Mouse (Mus musculus) midbrain, embryonic 13.5 days (tissue): ENCODE results near the gene Nmnat1. TPM values are rescaled to one million over a fixed set of nuclear protein-coding genes. Genes with fewer than 3 reads are reported as not detected.
"Not testable (repeated sequence)": the region's sequence is repeated elsewhere in the genome, so short reads cannot be mapped to it uniquely, and the experiment has no call there.

ENCODE experiments used
- ATAC-seq: fragments of 200-750 bp; cut with Nextera tagmentation; 2 replicates; pipeline ENCODE4 v1.8.0; 2017; ENCODE audit warnings: mild to moderate bottlenecking, moderate TSS enrichment, moderate library complexity
- H3K27ac ChIP-seq: fragments of 300-500 bp; sonication (generic); 2 replicates; pipeline ENCODE4 v1.5.1; 2015; ENCODE audit warnings: inconsistent platforms, mild to moderate bottlenecking, moderate library complexity
- H3K27me3 ChIP-seq: fragments of 300-500 bp; sonication (generic); 2 replicates; pipeline ENCODE4 v1.6.1; 2015; ENCODE audit warnings: mild to moderate bottlenecking, inconsistent platforms
- H3K36me3 ChIP-seq: fragments of 300-500 bp; sonication (generic); 2 replicates; pipeline ENCODE4 v1.6.1; 2015; ENCODE audit warnings: mild to moderate bottlenecking, inconsistent platforms
- H3K4me1 ChIP-seq: fragments of 300-500 bp; sonication (generic); replicated peaks from 2 replicates; pipeline ENCODE4 v1.6.1; 2015; ENCODE audit warnings: inconsistent platforms
- H3K4me2 ChIP-seq: fragments of 300-500 bp; sonication (generic); replicated peaks from 2 replicates; pipeline ENCODE4 v1.6.1; 2015; ENCODE audit warnings: moderate library complexity, mild to moderate bottlenecking, inconsistent platforms
- H3K4me3 ChIP-seq: fragments of 300-500 bp; sonication (generic); replicated peaks from 2 replicates; pipeline ENCODE4 v1.5.1; 2015; ENCODE audit warnings: mild to moderate bottlenecking, inconsistent platforms
- H3K9ac ChIP-seq: fragments of 300-500 bp; sonication (generic); replicated peaks from 2 replicates; pipeline ENCODE4 v1.6.1; 2015; ENCODE audit warnings: mild to moderate bottlenecking, inconsistent platforms
- H3K9me3 ChIP-seq: fragments of 300-500 bp; sonication (generic); 2 replicates; pipeline ENCODE4 v1.6.1; 2016; ENCODE audit warnings: mild to moderate bottlenecking, inconsistent platforms
- WGBS: fragments of 180-500 bp; shearing (Covaris S2); methylation state at CpG from one replicate; pipeline ENCODE4 v1.1.7; 2015; 5-methylcytosine and 5-hydroxymethylcytosine counted together
- polyA plus RNA-seq: library from polyadenylated mRNA; unstranded; fragments of >200 nt; fragmentation: Nextera tagmentation; extraction: Ambion mirVana; gene quantifications from 2 replicates; pipeline ENCODE4 v1.2.1, GENCODE M21; 2015

The Nmnat1 gene
- polyA plus RNA-seq, 1 experiment from 2014 or later = 12.5 TPM

DNA sequence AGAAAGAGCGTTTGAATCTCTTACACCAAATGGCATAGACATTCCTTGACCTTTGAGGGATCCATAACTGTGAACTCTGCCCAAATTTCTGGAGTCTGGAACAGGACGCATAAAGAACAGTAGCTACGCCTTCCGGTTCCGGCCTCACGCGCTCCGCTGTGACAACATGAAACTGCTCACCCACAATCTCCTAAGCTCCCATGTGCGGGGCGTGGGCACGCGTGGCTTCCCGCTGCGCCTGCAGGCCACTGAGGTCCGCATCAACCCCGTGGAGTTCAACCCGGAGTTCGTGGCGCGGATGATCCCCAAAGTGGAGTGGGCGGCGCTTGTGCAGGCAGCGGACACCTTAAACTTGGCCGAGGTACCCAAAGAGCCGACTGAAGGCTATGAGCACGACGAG is 27.8 kb downstream of the Nmnat1 start:
- not testable (repeated sequence) for ATAC-seq, H3K4me3 ChIP-seq, H3K9ac ChIP-seq, H3K4me2 ChIP-seq, H3K27me3 ChIP-seq, H3K36me3 ChIP-seq, H3K4me1 ChIP-seq, H3K9me3 ChIP-seq, H3K27ac ChIP-seq
- WGBS = 87% methylated on average over 27 of the region's 27 CpGs

GRCm38 (mm10) chr4:149454879-149455278 is 30.1 kb downstream of the Nmnat1 start, which contains the start of gene Rbp7:
TSS of gene Rbp7 (minus strand) at chr4:149454978.
- H3K27me3 ChIP-seq = no peaks in the 10 kb centered on the region
- no peaks in the 10 kb centered on the region for H3K9me3 ChIP-seq

GRCm38 (mm10) chr4:149454263-149454662 is 30.7 kb downstream of the Nmnat1 start:
- Histone ChIP-seq H3K36me3 (no peaks in the 10 kb centered on the region), H3K9ac (no peak overlapping the region), H3K4me2 (no peak overlapping the region), H3K4me1 (no peaks in the 10 kb centered on the region), H3K9me3 (no peaks in the 10 kb centered on the region), H3K27me3 (no peaks in the 10 kb centered on the region), H3K27ac (no peak overlapping the region), H3K4me3 (no peak overlapping the region)
- ATAC-seq = no peak
- WGBS = 87% methylated on average over 17 of the region's 17 CpGs

More at GRCm38 (mm10) chr4:149454879-149455278, 30.1 kb downstream of the Nmnat1 start, which contains the start of gene Rbp7:
- no peak within 1 kb of the TSS for H3K4me2 ChIP-seq
- H3K36me3 ChIP-seq = no peaks in the 10 kb centered on the region
- H3K27ac ChIP-seq = no peak within 1 kb of the TSS
- WGBS = 64% methylated on average over 8 of the region's 8 CpGs
- H3K4me1 ChIP-seq = no peaks in the 10 kb centered on the region
- H3K9ac ChIP-seq = no peak within 1 kb of the TSS
- no peak within 1 kb of the TSS for H3K4me3 ChIP-seq
- ATAC-seq = no peak

GRCm38 (mm10) chr4:149453656-149454055 is 31.3 kb downstream of the Nmnat1 start:
- no peak for ATAC-seq
- no peak overlapping the region for H3K4me3 ChIP-seq
- no peak overlapping the region for H3K9ac ChIP-seq
- no peak overlapping the region for H3K27ac ChIP-seq
- no peak overlapping the region for H3K4me2 ChIP-seq
- WGBS = 93% methylated on average over 4 of the region's 4 CpGs
- H3K4me1 ChIP-seq = no peaks in the 10 kb centered on the region
- no peaks in the 10 kb centered on the region for H3K9me3 ChIP-seq
- H3K36me3 ChIP-seq = no peaks in the 10 kb centered on the region
- no peaks in the 10 kb centered on the region for H3K27me3 ChIP-seq

DNA sequence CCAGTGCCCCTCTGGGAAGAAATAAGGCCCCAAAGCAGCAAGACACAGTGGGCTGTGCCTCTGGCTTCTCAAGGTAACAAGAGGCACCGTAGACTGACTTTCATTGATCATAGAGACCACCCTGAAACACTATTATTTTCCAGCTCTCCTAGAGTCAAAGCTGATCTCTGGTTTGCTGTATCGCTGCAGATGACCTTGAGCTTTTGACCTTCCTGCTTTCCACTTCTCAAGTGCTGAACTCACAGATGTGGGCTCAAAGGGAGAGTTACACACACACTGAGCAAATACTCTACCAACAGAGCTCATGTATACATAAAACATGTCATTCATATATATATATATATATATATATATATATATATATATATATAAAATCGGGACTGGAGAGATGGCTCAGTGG is 34.4 kb downstream of the Nmnat1 start:
- no peak for ATAC-seq
- Histone ChIP-seq H3K9me3 (no peaks in the 10 kb centered on the region), H3K36me3 (no peaks in the 10 kb centered on the region), H3K9ac (no peak overlapping the region), H3K4me1 (peaks cover 7% of the 10 kb centered on the region), H3K4me3 (no peak overlapping the region), H3K27ac (no peak overlapping the region), H3K27me3 (no peaks in the 10 kb centered on the region), H3K4me2 (no peak overlapping the region)
- WGBS = 90% methylated on average over 3 of the region's 3 CpGs

- 45% methylated on average over 1 of the region's 1 CpGs for WGBS
- H3K27me3 ChIP-seq = no peaks in the 10 kb centered on the region
- H3K4me3 ChIP-seq = no peak overlapping the region
- H3K9me3 ChIP-seq = no peaks in the 10 kb centered on the region
- peak overlapping the region; percentile 57 for H3K4me2 ChIP-seq
- H3K4me1 ChIP-seq = peaks cover 16% of the 10 kb centered on the region
- peak overlapping the region; percentile 94 for H3K27ac ChIP-seq
- H3K36me3 ChIP-seq = no peaks in the 10 kb centered on the region
- H3K9ac ChIP-seq = 0 out of 2 replicates have a peak overlapping the region, but pooled peaks have one; percentile 71
- no peak for ATAC-seq
Observed at GRCm38 (mm10) chr4:149446309-149446708, 38.7 kb downstream of the Nmnat1 start.

DNA sequence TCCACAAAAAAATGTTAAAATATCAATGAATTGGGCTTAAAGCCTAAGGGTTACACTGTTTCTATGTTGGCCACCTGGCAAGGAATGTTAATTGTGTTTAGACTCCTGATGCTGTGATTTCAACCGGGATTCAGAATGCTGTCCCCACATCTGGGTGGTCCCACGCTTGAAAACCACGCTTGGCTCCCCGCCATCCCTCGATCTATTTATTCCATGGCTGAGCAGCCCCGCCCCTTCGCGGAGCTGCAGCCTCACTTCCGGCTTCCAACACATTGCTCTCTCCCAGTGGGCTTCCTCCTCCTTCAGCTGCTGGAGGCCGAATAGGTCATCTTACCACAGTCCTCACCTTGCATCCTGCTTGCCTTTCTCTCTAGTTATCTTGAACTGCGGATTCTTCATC is 39.1 kb downstream of the Nmnat1 start:
- no peaks in the 10 kb centered on the region for H3K36me3 ChIP-seq
- H3K9me3 ChIP-seq = no peaks in the 10 kb centered on the region
- peak; percentile 55 for ATAC-seq
- no peaks in the 10 kb centered on the region for H3K27me3 ChIP-seq
- H3K4me3 ChIP-seq = peak overlapping the region; percentile 33
- H3K4me2 ChIP-seq = peak overlapping the region; percentile 57
- 2% methylated on average over 11 of the region's 11 CpGs for WGBS
- H3K9ac ChIP-seq = peak overlapping the region; percentile 71
- peaks cover 16% of the 10 kb centered on the region for H3K4me1 ChIP-seq
- H3K27ac ChIP-seq = peak overlapping the region; percentile 94

DNA sequence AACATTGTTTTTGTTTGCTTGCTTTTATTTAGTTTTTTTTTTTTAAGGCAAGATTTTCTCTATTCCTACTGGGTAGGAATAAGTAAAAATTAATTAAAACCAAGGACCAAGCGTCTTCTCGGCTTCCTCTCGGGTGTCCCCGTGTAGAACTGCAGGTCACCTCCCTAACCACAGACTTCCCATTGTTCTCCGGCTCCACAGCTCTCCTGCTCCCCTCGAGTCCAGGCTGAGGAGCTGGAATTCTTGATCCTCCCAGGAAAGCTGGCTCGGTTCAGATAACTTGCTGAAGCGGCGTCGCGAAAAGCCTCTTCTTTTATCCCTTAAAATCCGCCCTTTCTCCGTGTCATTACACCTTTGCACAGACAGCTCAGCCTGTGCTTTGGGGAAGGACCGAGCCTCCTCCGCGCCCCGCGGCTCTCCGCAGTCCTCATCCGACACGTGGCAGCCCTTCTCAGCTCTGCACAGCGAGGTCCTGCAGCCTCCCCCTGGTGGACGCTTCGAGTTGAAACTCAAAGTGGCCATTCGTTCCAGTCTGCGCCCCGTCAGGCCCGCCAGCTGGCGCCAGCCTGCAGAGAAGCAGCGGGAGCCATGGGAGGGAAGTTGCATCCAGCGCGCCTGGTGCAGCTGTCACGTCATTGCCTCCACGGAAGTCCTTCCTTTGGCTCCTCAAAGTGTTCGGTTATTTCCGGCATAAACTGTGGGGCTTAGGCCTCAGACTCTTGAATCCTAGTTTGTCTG is 39.9 kb downstream of the Nmnat1 start:
- peaks cover 16% of the 10 kb centered on the region for H3K4me1 ChIP-seq
- no peaks in the 10 kb centered on the region for H3K27me3 ChIP-seq
- peak; percentile 99 for ATAC-seq
- H3K4me3 ChIP-seq = peak overlapping the region; percentile 33
- peak overlapping the region; percentile 57 for H3K4me2 ChIP-seq
- peak overlapping the region; percentile 94 for H3K27ac ChIP-seq
- peak overlapping the region; percentile 71 for H3K9ac ChIP-seq
- no peaks in the 10 kb centered on the region for H3K36me3 ChIP-seq
- no peaks in the 10 kb centered on the region for H3K9me3 ChIP-seq
- WGBS = under 1% methylated on average over 36 of the region's 36 CpGs

DNA sequence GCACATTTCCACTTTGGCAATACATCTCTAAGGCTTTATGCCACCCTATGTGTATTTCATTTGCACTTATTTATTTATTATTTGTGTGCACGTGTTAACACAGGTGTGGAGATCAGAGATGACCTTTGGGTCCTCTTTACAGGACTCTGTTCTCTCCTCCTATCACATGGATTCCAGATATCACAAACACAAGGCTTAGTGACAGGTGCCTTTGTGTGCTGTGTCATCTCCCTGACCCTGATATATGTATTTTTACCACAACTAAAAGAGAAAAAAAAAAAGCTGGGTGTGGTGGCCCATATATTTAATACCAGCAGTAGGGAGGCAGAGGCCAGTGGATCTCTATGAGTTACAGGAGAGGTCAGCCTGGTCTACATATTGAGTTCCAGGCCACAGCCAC is 40.5 kb downstream of the Nmnat1 start:
- no peak overlapping the region for H3K4me3 ChIP-seq
- H3K4me1 ChIP-seq = peaks cover 16% of the 10 kb centered on the region
- H3K4me2 ChIP-seq = peak overlapping the region; percentile 57
- peak overlapping the region; percentile 71 for H3K9ac ChIP-seq
- 70% methylated on average over 1 of the region's 1 CpGs for WGBS
- H3K9me3 ChIP-seq = no peaks in the 10 kb centered on the region
- H3K27me3 ChIP-seq = no peaks in the 10 kb centered on the region
- H3K27ac ChIP-seq = peak overlapping the region; percentile 94
- no peaks in the 10 kb centered on the region for H3K36me3 ChIP-seq
- no peak for ATAC-seq

DNA sequence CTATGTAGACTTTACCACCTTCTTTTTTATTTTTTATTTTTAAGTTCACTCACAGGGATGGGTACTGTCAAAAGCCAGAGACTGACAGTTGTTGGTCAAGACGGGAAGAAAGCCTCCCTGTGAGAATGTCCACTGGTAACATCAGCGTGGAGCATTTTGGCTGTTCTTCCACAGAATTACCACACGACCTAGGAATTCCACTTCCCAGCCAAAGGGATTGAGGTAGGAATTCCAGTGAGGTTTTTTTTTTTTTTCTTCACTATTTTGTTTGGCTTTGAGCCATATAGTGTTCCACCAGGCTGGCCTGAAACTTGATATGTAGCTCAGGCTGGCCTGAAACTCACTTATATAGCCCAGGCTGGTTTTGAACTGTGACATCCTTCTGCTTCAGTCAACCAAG is 42.6 kb downstream of the Nmnat1 start:
- Histone ChIP-seq H3K27me3 (no peaks in the 10 kb centered on the region), H3K36me3 (no peaks in the 10 kb centered on the region), H3K4me2 (no peak overlapping the region), H3K9ac (no peak overlapping the region), H3K4me1 (peaks cover 16% of the 10 kb centered on the region), H3K27ac (no peak overlapping the region), H3K4me3 (no peak overlapping the region), H3K9me3 (no peaks in the 10 kb centered on the region)
- ATAC-seq = no peak
- 73% methylated on average over 3 of the region's 3 CpGs for WGBS

DNA sequence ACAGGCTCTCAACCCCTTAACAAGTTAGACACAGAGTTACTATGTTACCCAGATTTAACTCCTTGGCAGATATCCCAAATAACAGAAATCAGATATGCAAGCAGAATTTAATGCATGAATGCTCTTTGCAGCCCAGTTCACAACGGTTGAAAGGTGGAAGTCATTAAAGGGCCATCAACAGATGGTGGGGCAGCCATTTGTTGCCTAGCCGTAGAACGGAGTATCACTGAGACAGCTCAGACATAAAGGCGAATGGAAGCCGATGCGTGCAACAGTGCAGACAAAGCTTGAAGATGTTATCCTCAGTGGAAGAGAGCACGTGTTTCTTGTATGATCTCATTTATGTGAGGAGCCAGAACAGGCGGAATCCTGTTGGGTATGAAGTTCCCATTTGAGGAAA is 44.4 kb downstream of the Nmnat1 start:
- H3K36me3 ChIP-seq = no peaks in the 10 kb centered on the region
- no peak overlapping the region for H3K4me2 ChIP-seq
- H3K4me1 ChIP-seq = peaks cover 8% of the 10 kb centered on the region
- no peak for ATAC-seq
- no peak overlapping the region for H3K9ac ChIP-seq
- no peak overlapping the region for H3K4me3 ChIP-seq
- no peak overlapping the region for H3K27ac ChIP-seq
- H3K27me3 ChIP-seq = no peaks in the 10 kb centered on the region
- 71% methylated on average over 8 of the region's 8 CpGs for WGBS
- H3K9me3 ChIP-seq = no peaks in the 10 kb centered on the region

DNA sequence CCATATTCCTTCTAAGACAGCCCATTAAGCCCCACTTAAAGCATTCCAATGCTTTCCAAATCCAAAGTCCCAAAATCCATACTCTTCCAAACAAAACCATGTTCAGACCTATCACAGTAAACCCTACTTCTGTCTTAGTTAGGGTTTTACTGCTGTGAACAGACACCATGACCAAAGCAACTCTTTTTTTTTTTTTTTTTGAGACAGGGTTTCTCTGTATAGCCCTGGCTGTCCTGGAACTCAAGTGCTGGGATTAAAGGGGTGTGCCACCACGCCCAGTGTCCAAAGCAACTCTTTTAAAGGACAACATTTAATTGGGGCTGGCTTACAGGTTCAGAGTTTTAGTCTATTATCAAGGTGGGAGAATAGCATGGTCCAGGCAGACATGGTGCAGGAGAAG is 53.1 kb downstream of the Nmnat1 start:
- H3K9ac ChIP-seq, H3K4me1 ChIP-seq, H3K4me2 ChIP-seq, H3K9me3 ChIP-seq, H3K27me3 ChIP-seq, H3K36me3 ChIP-seq, H3K27ac ChIP-seq, ATAC-seq, H3K4me3 ChIP-seq: not testable (repeated sequence)
- WGBS = 76% methylated on average over 1 of the region's 1 CpGs

GRCm38 (mm10) chr4:149429592-149429991 is 55.4 kb downstream of the Nmnat1 start:
- no peak overlapping the region for H3K4me3 ChIP-seq
- no peak overlapping the region for H3K27ac ChIP-seq
- no peak for ATAC-seq
- no peak overlapping the region for H3K4me2 ChIP-seq
- H3K27me3 ChIP-seq = no peaks in the 10 kb centered on the region
- H3K9ac ChIP-seq = no peak overlapping the region
- H3K4me1 ChIP-seq = peaks cover 4% of the 10 kb centered on the region
- WGBS = 82% methylated on average over 5 of the region's 5 CpGs
- H3K36me3 ChIP-seq = no peaks in the 10 kb centered on the region
- H3K9me3 ChIP-seq = no peaks in the 10 kb centered on the region
